Mouse (Mus musculus) adipocyte (in vitro differentiated cells): Measurements from ENCODE around the gene Kncn.

Source experiments
- DNase-seq: peaks from one replicate; pipeline ENCODE4 v3.0.0-alpha.2; 2016; ENCODE audit warnings: low spot score

The Kncn gene

GRCm38 (mm10) chr4:115937061-115937976, 53.1 kb downstream of the Kncn start:
- no peak for DNase-seq

GRCm38 (mm10) chr4:115938276-115939160, 54.3 kb downstream of the Kncn start:
- DNase-seq, result no peak
